Mouse (Mus musculus): ENCODE measurements around the gene Grm1. TPM values are rescaled to one million over a fixed set of nuclear protein-coding genes. Genes with fewer than 3 reads are reported as not detected.

Gene Grm1
- polyA plus RNA-seq (2015; fragmentation: Nextera tagmentation; extraction: Ambion mirVana) = 7.7 and 9.4 TPM in 2 replicates

DNA sequence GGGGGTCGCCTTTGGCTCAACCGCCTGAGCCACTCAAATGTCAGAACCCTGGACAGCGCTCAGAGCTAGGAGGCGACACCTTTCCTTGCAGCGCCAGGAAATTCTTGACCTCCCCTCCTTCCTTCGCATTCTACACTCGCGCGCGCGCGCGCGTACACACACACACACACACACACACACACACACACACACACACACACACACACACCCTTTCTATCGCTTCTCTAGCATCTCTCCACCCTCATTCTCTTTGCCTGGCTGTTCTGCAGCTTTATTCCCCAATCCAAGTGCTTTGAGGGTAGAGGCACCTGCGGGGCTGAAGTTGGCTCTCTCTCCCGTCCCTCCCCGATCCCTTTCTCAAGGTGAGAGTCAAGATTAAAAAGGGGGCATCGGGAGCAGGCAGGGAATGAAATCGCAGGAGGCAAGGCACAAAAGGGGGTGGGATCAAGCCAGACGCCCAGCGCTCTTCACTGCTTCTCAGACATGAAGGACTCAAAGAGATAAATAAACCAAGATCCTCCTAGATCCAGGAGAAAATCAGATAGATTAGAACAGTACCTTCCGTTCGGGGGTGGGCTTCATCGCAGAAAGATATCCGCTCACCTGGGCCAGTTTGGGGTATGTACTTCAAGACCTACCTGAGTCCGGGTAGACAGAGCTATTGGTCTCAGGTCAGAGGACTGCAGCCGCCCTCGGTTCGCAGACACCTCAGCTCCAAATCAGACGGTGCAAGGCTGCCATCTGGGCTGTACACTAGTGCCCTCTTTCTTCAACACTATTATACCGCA, at the start of gene Grm1:
TSS of gene Grm1 (minus strand) at position 746 of the 788 bp plus-strand sequence.

DNA sequence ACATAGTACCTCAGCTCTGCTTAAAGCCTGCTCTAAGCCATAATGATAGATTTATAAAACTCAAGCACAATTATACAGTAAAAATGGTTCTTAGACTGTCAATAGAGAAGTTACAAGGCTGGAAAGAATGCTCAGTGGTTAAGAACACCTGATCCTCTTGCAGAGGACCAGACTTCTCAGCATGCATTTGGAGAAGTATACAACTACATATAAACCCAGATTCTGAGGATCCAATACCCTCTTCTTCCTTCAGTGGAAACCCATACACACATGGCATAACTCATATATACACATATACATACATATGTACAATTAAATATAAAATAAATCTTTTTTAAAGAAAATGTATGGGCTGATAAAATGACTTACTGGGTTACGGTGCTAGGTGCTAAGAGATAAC, 401.1 kb downstream of the Grm1 start, which contains the start of gene Gm10944:
TSS of gene Gm10944 (plus strand) at position 301 of the 400 bp plus-strand sequence.

Other genes starting within 250 kb of the Grm1 start
- 15.2 and 15.7 TPM in 2 replicates for gene Shprh, start 67.1 kb upstream of the Grm1 start, polyA plus RNA-seq (2015; fragmentation: Nextera tagmentation; extraction: Ambion mirVana)
- 8.6 and 9.3 TPM in 2 replicates for gene Fbxo30, start 199.0 kb upstream of the Grm1 start, polyA plus RNA-seq (2015; fragmentation: Nextera tagmentation; extraction: Ambion mirVana)

Data from neural tube, postnatal 0 days (tissue).